Mouse (Mus musculus) brain, adult 2 months (tissue): ENCODE data around the gene Dhrs7c.

Experiments
- DNase-seq: peaks from one replicate; pipeline ENCODE4 v3.0.0; 2011; ENCODE audit warnings: low read depth, low spot score

Dhrs7c gene

DNA sequence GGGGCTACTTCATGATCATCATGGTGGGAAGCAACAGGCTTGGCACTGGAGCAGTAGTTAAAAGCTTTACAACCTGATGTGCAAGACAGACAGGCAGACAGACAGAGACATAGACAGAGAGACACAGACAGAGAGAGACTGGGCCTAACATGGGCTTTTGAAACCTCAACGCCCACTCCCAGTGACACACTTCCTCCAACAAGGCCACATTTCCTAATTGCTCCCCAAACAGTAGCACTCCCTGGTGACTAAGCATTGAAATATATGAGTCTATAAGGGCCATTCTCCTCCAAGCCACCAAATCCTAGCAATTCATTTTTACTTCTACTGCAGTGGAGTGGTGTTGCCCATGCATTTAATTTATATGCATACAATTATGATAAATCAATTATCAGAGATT lies 41.8 kb downstream of the Dhrs7c start:
- DNase-seq: no peak

DNA sequence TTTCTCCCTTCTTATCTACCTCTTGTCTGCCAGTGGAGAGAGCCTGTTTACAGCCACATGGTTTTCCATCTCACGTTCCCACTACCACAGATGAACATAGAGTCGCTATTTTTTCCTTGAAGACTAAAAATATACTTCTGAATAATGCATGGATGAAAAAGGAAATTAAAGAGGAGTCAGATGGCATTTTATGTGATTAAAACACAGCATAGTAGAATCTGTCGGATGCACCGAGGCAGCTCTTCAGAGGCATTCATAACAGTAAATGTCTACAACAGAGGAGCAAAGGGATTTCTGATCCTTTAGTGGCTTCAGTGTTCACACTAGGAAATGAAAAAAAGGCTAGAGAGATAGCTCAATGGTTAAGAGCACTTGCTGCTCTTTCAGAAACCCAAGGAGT lies 47.2 kb downstream of the Dhrs7c start:
- peak; percentile 43 for DNase-seq

DNA sequence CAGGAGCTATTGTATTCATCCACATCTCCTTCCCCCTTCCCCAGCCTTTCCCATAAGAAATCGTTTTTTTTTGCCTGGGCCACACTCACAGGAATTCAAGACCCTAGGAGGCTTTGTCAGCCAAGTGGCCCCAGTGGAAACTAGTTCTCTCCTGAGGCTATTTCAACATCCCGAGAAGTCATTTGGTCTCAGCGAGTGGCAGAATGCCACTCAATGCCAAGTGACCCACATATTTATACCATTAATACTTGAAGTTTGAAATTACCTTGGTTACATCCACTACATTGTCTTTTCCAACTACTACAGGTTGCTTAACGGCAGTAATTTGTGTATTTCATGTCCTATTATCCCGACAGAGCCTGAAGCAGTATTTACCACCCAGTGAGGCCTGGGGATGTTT lies 53.8 kb downstream of the Dhrs7c start:
- DNase-seq: no peak

DNA sequence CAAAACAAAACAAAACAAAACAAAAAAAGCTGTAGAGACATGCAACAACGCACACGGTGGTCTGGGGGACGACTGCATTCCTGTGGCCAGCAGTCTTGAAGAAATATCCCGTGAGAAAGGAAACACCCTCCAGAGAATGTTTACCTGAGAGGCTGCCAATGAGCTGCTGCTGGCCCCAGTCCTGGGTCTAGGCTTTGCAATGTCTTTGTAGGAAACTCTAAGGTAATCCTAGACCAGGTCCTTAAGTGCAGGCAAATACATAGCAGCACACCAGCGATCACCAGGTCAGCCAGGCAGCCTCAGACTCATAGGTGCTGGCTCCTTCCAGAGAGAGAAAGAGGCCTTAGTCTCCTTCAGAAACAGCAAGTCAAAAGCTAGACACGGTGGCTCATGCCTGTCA lies 56.0 kb downstream of the Dhrs7c start:
- no peak for DNase-seq

GRCm38 (mm10) chr11:67855035-67855434 lies 57.0 kb downstream of the Dhrs7c start:
- DNase-seq: peak; percentile 34

DNA sequence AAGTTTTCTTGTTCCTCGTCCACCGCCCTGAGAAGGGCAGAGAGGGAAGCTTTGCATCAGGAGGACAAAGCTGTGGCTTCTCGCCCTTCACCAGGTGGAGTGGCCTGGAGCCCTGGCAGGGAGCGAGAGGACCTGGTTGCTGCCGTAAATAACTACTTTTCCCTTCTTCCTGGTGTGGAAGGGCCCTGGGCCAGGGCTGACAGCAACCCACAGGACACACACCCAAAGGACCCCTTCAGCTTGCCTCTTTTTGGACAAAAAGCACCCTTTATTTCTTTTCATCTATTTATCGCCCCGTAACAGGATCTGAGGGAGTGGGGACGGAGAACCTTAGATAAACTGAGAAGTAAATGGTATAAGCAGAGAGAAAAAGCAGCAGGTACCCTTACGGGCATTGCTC lies 60.5 kb downstream of the Dhrs7c start:
- DNase-seq: no peak

- no peak for DNase-seq
These were observed 62.9 kb downstream of the Dhrs7c start for GRCm38 (mm10) chr11:67860743-67861398.

GRCm38 (mm10) chr11:67861399-67861838 lies 63.4 kb downstream of the Dhrs7c start:
- no peak for DNase-seq

DNA sequence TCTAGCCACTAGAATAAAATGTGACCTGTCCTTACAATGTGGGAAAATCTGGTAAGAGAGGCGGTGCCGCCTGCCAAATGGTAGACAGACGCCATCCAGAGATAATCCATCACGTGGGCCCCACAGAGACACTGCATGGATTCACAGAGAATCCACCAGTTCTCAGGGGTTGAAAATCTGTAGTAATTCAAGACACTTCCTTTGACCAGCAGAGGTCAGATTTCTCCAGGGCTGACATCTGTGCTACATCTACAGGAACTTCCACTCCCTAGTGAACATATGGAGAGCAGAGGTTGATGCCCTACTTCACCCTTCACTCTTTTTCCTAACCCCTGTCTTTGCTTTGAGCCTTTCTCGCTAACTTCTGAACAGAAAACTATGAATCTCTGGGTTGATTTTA lies 67.1 kb downstream of the Dhrs7c start:
- no peak for DNase-seq
